Mouse (Mus musculus): ENCODE measurements around the gene Zfp648. TPM values are rescaled to one million over a fixed set of nuclear protein-coding genes. Genes with fewer than 3 reads are reported as not detected.

The Zfp648 gene
- 0.66 and 0.67 TPM in 2 replicates for polyA plus RNA-seq (2015; fragmentation: Nextera tagmentation; extraction: Ambion mirVana)

- WGBS = 24% methylated on average over 14 of the region's 14 CpGs
- peak within 1 kb of the TSS; percentile 33; the same call in 1 of the 2 replicates for H3K27ac ChIP-seq
- no peak within 1 kb of the TSS; the same call in 1 of the 2 replicates for H3K4me3 ChIP-seq
Observed at GRCm38 (mm10) chr1:154200955-154201722, at the start of gene Zfp648. Zfp648 (plus strand) TSS chr1:154201187.

GRCm38 (mm10) chr1:154152539-154152938, 48.4 kb upstream of the Zfp648 start:
- H3K27me3 ChIP-seq = no peaks in the 10 kb centered on the region
- H3K4me2 ChIP-seq = no peak overlapping the region
- WGBS = 74% methylated on average over 1 of the region's 1 CpGs
- H3K9me3 ChIP-seq = no peaks in the 10 kb centered on the region
- no peak overlapping the region for H3K4me3 ChIP-seq
- H3K4me1 ChIP-seq = peaks cover 39% of the 10 kb centered on the region
- ATAC-seq (ENCODE audit: insufficient number of reproducible peaks, insufficient read depth, low FRiP score, low TSS enrichment, low read depth) = no peak
- no peaks in the 10 kb centered on the region for H3K36me3 ChIP-seq
- H3K9ac ChIP-seq = no peak overlapping the region
- H3K27ac ChIP-seq = no peak overlapping the region

More at GRCm38 (mm10) chr1:154200955-154201722, at the start of gene Zfp648:
- Histone ChIP-seq H3K27me3 (peaks cover 42% of the 10 kb centered on the region), H3K36me3 (no peaks in the 10 kb centered on the region), H3K4me1 (peaks cover 24% of the 10 kb centered on the region), H3K4me2 (peak within 1 kb of the TSS; percentile 32), H3K9me3 (no peaks in the 10 kb centered on the region), H3K9ac (no peak within 1 kb of the TSS)
- ATAC-seq (ENCODE audit: insufficient number of reproducible peaks, insufficient read depth, low FRiP score, low TSS enrichment, low read depth) = 0 out of 2 replicates have a peak, but pooled peaks have one; percentile 29

DNA sequence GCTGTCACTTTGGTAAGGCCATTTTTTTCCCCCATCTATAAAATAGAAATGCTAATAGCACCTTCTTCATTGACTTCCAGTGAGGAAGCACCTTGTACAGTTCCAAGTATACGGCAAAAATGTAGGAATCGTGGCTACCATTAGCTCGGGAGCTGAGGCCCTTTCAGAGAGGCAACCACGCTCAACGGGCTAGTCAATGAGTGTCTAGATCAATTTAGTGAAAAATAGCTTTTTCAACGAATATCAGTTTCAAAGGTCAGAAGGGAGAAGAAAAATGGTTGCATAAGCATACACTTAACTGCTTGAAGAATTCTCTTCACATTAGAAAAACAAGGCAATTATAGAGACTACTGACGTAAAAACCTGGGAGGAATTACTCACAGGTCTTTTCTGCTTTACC, 47.2 kb upstream of the Zfp648 start:
- H3K4me1 ChIP-seq = peaks cover 43% of the 10 kb centered on the region
- no peak for ATAC-seq (ENCODE audit: insufficient number of reproducible peaks, insufficient read depth, low FRiP score, low TSS enrichment, low read depth)
- H3K27ac ChIP-seq = no peak overlapping the region
- H3K4me2 ChIP-seq = no peak overlapping the region
- no peak overlapping the region for H3K9ac ChIP-seq
- H3K36me3 ChIP-seq = no peaks in the 10 kb centered on the region
- 71% methylated on average over 7 of the region's 7 CpGs for WGBS
- H3K9me3 ChIP-seq = no peaks in the 10 kb centered on the region
- H3K4me3 ChIP-seq = no peak overlapping the region
- H3K27me3 ChIP-seq = no peaks in the 10 kb centered on the region

GRCm38 (mm10) chr1:154156177-154157062, 44.6 kb upstream of the Zfp648 start:
- WGBS = 28% methylated on average over 14 of the region's 14 CpGs
- H3K36me3 ChIP-seq = no peaks in the 10 kb centered on the region
- H3K4me2 ChIP-seq = peak overlapping the region; percentile 27; the same call in 1 of the 2 replicates
- H3K27ac ChIP-seq = peak overlapping the region; percentile 89
- H3K27me3 ChIP-seq = no peaks in the 10 kb centered on the region
- peak; percentile 72 for ATAC-seq (ENCODE audit: insufficient number of reproducible peaks, insufficient read depth, low FRiP score, low TSS enrichment, low read depth)
- H3K9ac ChIP-seq = no peak overlapping the region
- H3K4me1 ChIP-seq = peaks cover 26% of the 10 kb centered on the region
- no peaks in the 10 kb centered on the region for H3K9me3 ChIP-seq
- no peak overlapping the region for H3K4me3 ChIP-seq

DNA sequence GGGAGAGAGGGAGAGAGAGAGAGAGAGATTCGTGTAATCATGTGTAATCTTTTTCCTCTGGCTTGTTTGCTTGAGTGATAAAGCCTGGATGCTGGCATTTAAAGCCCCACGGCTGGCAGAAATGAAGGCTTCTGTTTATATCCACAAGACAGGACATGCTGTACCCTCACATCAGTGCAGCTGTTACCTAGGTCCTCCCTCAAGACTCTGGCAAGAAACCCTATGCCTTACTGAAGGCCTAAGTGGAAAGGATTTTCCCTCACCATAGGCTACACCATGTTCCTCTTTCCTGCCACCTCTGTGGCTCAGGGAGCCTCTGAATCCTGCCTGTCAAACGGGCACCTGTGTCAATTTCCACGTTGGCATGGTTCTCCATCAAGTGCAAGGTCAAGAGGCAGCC, 43.9 kb upstream of the Zfp648 start:
- ATAC-seq (ENCODE audit: insufficient number of reproducible peaks, insufficient read depth, low FRiP score, low TSS enrichment, low read depth) = no peak
- 51% methylated on average over 4 of the region's 4 CpGs for WGBS

DNA sequence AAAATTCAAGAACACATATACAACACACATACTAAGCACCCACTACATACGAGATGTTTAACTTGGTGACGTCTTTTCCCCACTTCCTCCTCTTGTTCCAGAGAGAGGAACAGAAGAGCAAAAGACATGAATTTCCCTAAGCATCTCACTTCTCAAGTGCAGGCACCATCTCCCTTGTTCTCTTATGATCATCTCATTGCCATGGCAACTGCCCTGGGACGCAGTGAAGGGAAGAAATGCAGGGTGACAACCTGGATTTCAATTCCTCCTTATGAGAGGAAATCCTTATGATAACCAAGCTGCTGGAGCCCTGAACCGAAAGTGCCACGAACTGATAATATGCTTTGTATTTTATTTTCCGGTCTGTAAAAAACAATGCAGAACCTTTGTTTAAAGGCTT, 33.3 kb upstream of the Zfp648 start:
- H3K4me3 ChIP-seq = no peak overlapping the region
- H3K4me2 ChIP-seq = no peak overlapping the region
- H3K4me1 ChIP-seq = no peaks in the 10 kb centered on the region
- 85% methylated on average over 6 of the region's 6 CpGs for WGBS
- no peaks in the 10 kb centered on the region for H3K9me3 ChIP-seq
- ATAC-seq (ENCODE audit: insufficient number of reproducible peaks, insufficient read depth, low FRiP score, low TSS enrichment, low read depth) = no peak
- H3K36me3 ChIP-seq = no peaks in the 10 kb centered on the region
- no peaks in the 10 kb centered on the region for H3K27me3 ChIP-seq
- no peak overlapping the region for H3K9ac ChIP-seq
- H3K27ac ChIP-seq = no peak overlapping the region

More for the DNA sequence above, 43.9 kb upstream of the Zfp648 start:
- Histone ChIP-seq H3K27me3 (no peaks in the 10 kb centered on the region), H3K9ac (no peak overlapping the region), H3K4me3 (no peak overlapping the region), H3K4me1 (peaks cover 26% of the 10 kb centered on the region), H3K9me3 (no peaks in the 10 kb centered on the region), H3K36me3 (no peaks in the 10 kb centered on the region), H3K27ac (peak overlapping the region; percentile 89), H3K4me2 (no peak overlapping the region; the same call in 1 of the 2 replicates)

GRCm38 (mm10) chr1:154175334-154175733, 25.7 kb upstream of the Zfp648 start:
- ATAC-seq (ENCODE audit: insufficient number of reproducible peaks, insufficient read depth, low FRiP score, low TSS enrichment, low read depth) = no peak
- H3K9me3 ChIP-seq = no peaks in the 10 kb centered on the region
- WGBS = 69% methylated on average over 6 of the region's 6 CpGs
- no peak overlapping the region for H3K4me3 ChIP-seq
- H3K36me3 ChIP-seq = no peaks in the 10 kb centered on the region
- H3K9ac ChIP-seq = no peak overlapping the region
- H3K4me1 ChIP-seq = 0 out of 2 replicates have a peak, but pooled peaks cover 4% of the 10 kb centered on the region
- no peak overlapping the region for H3K27ac ChIP-seq
- no peaks in the 10 kb centered on the region for H3K27me3 ChIP-seq
- no peak overlapping the region for H3K4me2 ChIP-seq

GRCm38 (mm10) chr1:154177781-154178180, 23.2 kb upstream of the Zfp648 start:
- H3K27ac ChIP-seq = no peak overlapping the region
- no peak overlapping the region for H3K4me3 ChIP-seq
- no peak for ATAC-seq (ENCODE audit: insufficient number of reproducible peaks, insufficient read depth, low FRiP score, low TSS enrichment, low read depth)
- 90% methylated on average over 4 of the region's 4 CpGs for WGBS
- no peaks in the 10 kb centered on the region for H3K36me3 ChIP-seq
- no peak overlapping the region for H3K4me2 ChIP-seq
- no peak overlapping the region for H3K9ac ChIP-seq
- no peaks in the 10 kb centered on the region for H3K27me3 ChIP-seq
- H3K9me3 ChIP-seq = no peaks in the 10 kb centered on the region
- peaks cover 9% of the 10 kb centered on the region; the same call in 1 of the 2 replicates for H3K4me1 ChIP-seq

GRCm38 (mm10) chr1:154178541-154179155, 22.3 kb upstream of the Zfp648 start:
- 84% methylated on average over 8 of the region's 8 CpGs for WGBS
- no peak overlapping the region for H3K4me3 ChIP-seq
- ATAC-seq (ENCODE audit: insufficient number of reproducible peaks, insufficient read depth, low FRiP score, low TSS enrichment, low read depth) = no peak
- H3K9ac ChIP-seq = no peak overlapping the region
- H3K4me1 ChIP-seq = peaks cover 9% of the 10 kb centered on the region; the same call in 1 of the 2 replicates
- H3K4me2 ChIP-seq = no peak overlapping the region
- no peaks in the 10 kb centered on the region for H3K9me3 ChIP-seq
- no peaks in the 10 kb centered on the region for H3K27me3 ChIP-seq
- no peaks in the 10 kb centered on the region for H3K36me3 ChIP-seq
- no peak overlapping the region for H3K27ac ChIP-seq

DNA sequence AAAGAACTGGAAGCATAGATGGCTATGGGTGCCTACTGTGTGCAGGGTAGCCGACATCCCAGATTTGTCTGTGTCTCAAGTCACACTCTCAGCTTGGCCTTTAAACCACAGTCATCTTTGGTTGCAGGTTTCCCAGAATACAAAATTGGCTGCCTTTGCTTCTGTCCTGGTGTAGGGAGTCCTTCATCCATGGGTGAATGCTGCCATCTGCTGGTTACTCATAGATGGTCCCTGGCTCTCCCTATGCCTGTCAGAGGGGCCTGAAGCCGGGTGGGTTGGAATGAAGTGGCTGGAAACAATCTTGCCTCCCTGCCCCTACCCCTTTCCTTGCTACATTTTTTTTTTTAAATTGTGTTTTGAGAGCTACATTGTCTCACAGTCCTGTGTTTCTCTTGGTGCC, 20.0 kb upstream of the Zfp648 start:
- Histone ChIP-seq H3K36me3 (no peaks in the 10 kb centered on the region), H3K9ac (no peak overlapping the region), H3K9me3 (no peaks in the 10 kb centered on the region), H3K27ac (no peak overlapping the region), H3K27me3 (no peaks in the 10 kb centered on the region), H3K4me2 (no peak overlapping the region), H3K4me1 (peaks cover 5% of the 10 kb centered on the region; the same call in 1 of the 2 replicates), H3K4me3 (no peak overlapping the region)
- WGBS = 14% methylated on average over 2 of the region's 2 CpGs
- peak; percentile 81 for ATAC-seq (ENCODE audit: insufficient number of reproducible peaks, insufficient read depth, low FRiP score, low TSS enrichment, low read depth)

DNA sequence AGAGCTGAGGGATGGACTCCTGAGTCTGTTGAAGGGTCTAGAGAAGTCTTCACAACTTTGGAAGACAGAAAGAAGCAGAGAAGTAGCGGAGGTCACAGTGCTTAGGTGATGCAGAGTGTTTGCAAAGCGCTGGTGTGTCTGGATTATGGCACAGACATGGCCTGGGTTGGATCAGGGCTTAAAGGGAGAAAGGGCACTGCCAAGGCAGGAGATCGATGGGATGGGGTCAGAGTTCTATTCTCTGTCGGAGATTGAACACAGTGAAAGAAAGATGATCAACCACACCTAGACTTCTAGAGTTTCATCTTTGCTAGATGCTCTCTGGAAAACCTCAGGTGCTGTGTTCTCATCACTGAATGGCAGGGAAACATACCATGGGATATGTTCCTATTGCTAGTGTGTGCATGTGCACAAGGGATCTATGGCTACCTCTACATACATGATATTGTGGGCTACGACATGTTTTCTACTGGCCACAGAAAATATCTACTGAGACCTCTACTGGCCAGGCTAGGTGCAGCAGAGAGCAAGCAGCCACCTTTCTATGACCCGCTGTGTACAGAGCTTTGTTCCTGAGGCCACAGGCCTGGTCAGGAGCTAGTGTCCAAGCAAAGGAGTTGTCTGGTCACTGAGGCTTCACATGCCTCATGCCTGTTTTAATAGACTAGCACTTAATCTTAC, 18.5 kb upstream of the Zfp648 start:
- Histone ChIP-seq H3K36me3 (no peaks in the 10 kb centered on the region), H3K27me3 (no peaks in the 10 kb centered on the region), H3K4me1 (peaks cover 5% of the 10 kb centered on the region; the same call in 1 of the 2 replicates), H3K9me3 (no peaks in the 10 kb centered on the region), H3K4me3 (no peak overlapping the region), H3K27ac (no peak overlapping the region), H3K4me2 (no peak overlapping the region), H3K9ac (no peak overlapping the region)
- ATAC-seq (ENCODE audit: insufficient number of reproducible peaks, insufficient read depth, low FRiP score, low TSS enrichment, low read depth) = no peak
- 69% methylated on average over 6 of the region's 6 CpGs for WGBS

Measured in embryonic facial prominence, embryonic 13.5 days (tissue).